ENCODE assay signal across 10 mouse cellular contexts in genomic region chr3:121584736-121585151, GRCm38 (mm10). TPM values are rescaled to one million over a fixed set of nuclear protein-coding genes. Genes with fewer than 3 reads are reported as not detected.
A peak's percentile ranks its signal among the peaks of the same experiment; 100 is the strongest.
DNase-seq lines count a peak whose midpoint lies in the region; ATAC-seq and TF ChIP-seq lines count a peak whose summit lies in the region.
"Had no signal": no experiment of that assay in that cellular context is flagged by ENCODE, and none has a peak within 500 bp of the region (broad histone marks: within the 10 kb centered on the region; RNA-seq: fewer than 3 reads in every experiment).

No protein-coding gene starts in this region.

- no peaks in the 10 kb centered on the region for H3K36me3 ChIP-seq in intestine, embryonic 16.5 days (ENCODE audit: control insufficient read depth, insufficient read depth, low read length)
- H3K36me3 ChIP-seq in stomach, postnatal 0 days (ENCODE audit: control insufficient read depth, insufficient read depth, low read length), result no peaks in the 10 kb centered on the region
- H3K36me3 ChIP-seq in hindbrain, embryonic 14.5 days (replicated peaks; ENCODE audit: control insufficient read depth, insufficient read depth), result no peaks in the 10 kb centered on the region

- TF ChIP-seq EP300 in stomach, postnatal 0 days (optimal IDR thresholded peaks at IDR 0.05), result peak; percentile 31

- peak; percentile 22 to 36 for DNase-seq in left cerebral cortex, postnatal 14 days (ENCODE audit: low spot score in 2 of 2)
- no peak for DNase-seq in left cerebral cortex, postnatal 36 days (ENCODE audit: low spot score in 2 of 2)
- peak; percentile 58 for DNase-seq in adrenal gland, postnatal 25 days
- DNase-seq in stomach, postnatal 0 days (ENCODE audit: low spot score), result peak; percentile 23
- DNase-seq in hindbrain, embryonic 14.5 days (ENCODE audit: low spot score), result no peak
- DNase-seq in right cerebral cortex, postnatal 4 days, result no peak
- no peak for DNase-seq in kidney, adult 11 months
- DNase-seq: cerebellum, adult 8-10 months had no signal

- H3K9ac ChIP-seq in intestine, embryonic 16.5 days (ENCODE audit: low read depth, low read length), result no peak overlapping the region
- no peak overlapping the region for H3K9ac ChIP-seq in stomach, postnatal 0 days (ENCODE audit: low read length)
- no peak overlapping the region for H3K9ac ChIP-seq in hindbrain, embryonic 14.5 days

- WGBS in intestine, embryonic 16.5 days, result 55% methylated on average over 5 of the region's 5 CpGs
- 37% methylated on average over 5 of the region's 5 CpGs for WGBS in stomach, postnatal 0 days
- 85% methylated on average over 5 of the region's 5 CpGs for WGBS in hindbrain, embryonic 14.5 days

- no peak for TF ChIP-seq CTCF in stomach, postnatal 0 days (IDR thresholded peaks at IDR 0.05; ENCODE audit: low read depth)

- no peak overlapping the region for H3K4me3 ChIP-seq in intestine, embryonic 16.5 days (ENCODE audit: low read length)
- no peak overlapping the region for H3K4me3 ChIP-seq in stomach, postnatal 0 days (ENCODE audit: low read depth, low read length)
- no peak overlapping the region for H3K4me3 ChIP-seq in hindbrain, embryonic 14.5 days (replicated peaks; ENCODE audit: low read length)
- H3K4me3 ChIP-seq: heart, adult 2 months had no signal

- no peak overlapping the region for H3K4me2 ChIP-seq in intestine, embryonic 16.5 days (ENCODE audit: low read depth, low read length)
- no peak overlapping the region for H3K4me2 ChIP-seq in stomach, postnatal 0 days (replicated peaks; ENCODE audit: low read depth)
- H3K4me2 ChIP-seq in hindbrain, embryonic 14.5 days (replicated peaks), result no peak overlapping the region

- no peaks in the 10 kb centered on the region for H3K4me1 ChIP-seq in intestine, embryonic 16.5 days (ENCODE audit: control insufficient read depth, insufficient read depth, low read length)
- 0 out of 2 replicates have a peak, but pooled peaks cover 2% of the 10 kb centered on the region for H3K4me1 ChIP-seq in stomach, postnatal 0 days (replicated peaks; ENCODE audit: control insufficient read depth, insufficient read depth)
- H3K4me1 ChIP-seq in hindbrain, embryonic 14.5 days (replicated peaks; ENCODE audit: control insufficient read depth, insufficient read depth, low read length), result no peaks in the 10 kb centered on the region

- no peaks in the 10 kb centered on the region for H3K9me3 ChIP-seq in intestine, embryonic 16.5 days (ENCODE audit: control insufficient read depth, low read length)
- no peaks in the 10 kb centered on the region for H3K9me3 ChIP-seq in stomach, postnatal 0 days (ENCODE audit: control insufficient read depth, low read length)
- H3K9me3 ChIP-seq in hindbrain, embryonic 14.5 days (ENCODE audit: control insufficient read depth, low read length), result no peaks in the 10 kb centered on the region

- H3K27me3 ChIP-seq in intestine, embryonic 16.5 days (replicated peaks; ENCODE audit: control insufficient read depth, insufficient read depth, low read length), result no peaks in the 10 kb centered on the region
- H3K27me3 ChIP-seq in stomach, postnatal 0 days (ENCODE audit: control insufficient read depth, insufficient read depth, low read length), result no peaks in the 10 kb centered on the region
- no peaks in the 10 kb centered on the region for H3K27me3 ChIP-seq in hindbrain, embryonic 14.5 days (ENCODE audit: control insufficient read depth, insufficient read depth, low read length)

- ATAC-seq in intestine, embryonic 16.5 days, result peak; percentile 72
- ATAC-seq in stomach, postnatal 0 days (ENCODE audit: low FRiP score, low TSS enrichment), result peak; percentile 68
- ATAC-seq in hindbrain, embryonic 14.5 days (ENCODE audit: low FRiP score), result no peak

- H3K27ac ChIP-seq in intestine, embryonic 16.5 days (ENCODE audit: low read length), result peak overlapping the region; percentile 28
- H3K27ac ChIP-seq in stomach, postnatal 0 days (replicated peaks), result no peak overlapping the region; the same call in 1 of the 2 replicates
- H3K27ac ChIP-seq in hindbrain, embryonic 14.5 days, result no peak overlapping the region
- H3K27ac ChIP-seq: heart, adult 2 months had no signal

- intact Hi-C loops in left cerebral cortex, postnatal 14 days (cut with DNase I), result no loop called here
- intact Hi-C loops in left cerebral cortex, postnatal 36 days (cut with DNase I), result no loop called here

RNA-seq across cellular contexts. Expression of gene Slc44a3, which starts 52.5 kb away (rescaled TPM):
- total RNA-seq in left cerebral cortex, postnatal 14 days (2021), result not detected
- total RNA-seq in left cerebral cortex, postnatal 36 days (2021), result not detected
- total RNA-seq in adrenal gland, postnatal 25 days (2021), result 24.0 and 25.1 TPM in 2 replicates
- polyA plus RNA-seq in intestine, embryonic 16.5 days (2015; fragmentation: Nextera tagmentation; extraction: Ambion mirVana), result 54.1 and 54.9 TPM in 2 replicates
- polyA plus RNA-seq in stomach, postnatal 0 days (2015; fragmentation: Nextera tagmentation; extraction: Ambion mirVana), result 42.7 and 44.8 TPM in 2 replicates
- polyA plus RNA-seq in hindbrain, embryonic 14.5 days (2014; fragmentation: Nextera tagmentation; extraction: Ambion mirVana), result 0.51 and 1.1 TPM in 2 replicates
- total RNA-seq: heart, adult 2 months had no signal

Comparison
In these comparisons a context has a peak if more than half of its experiments do, and no peak if none do; other contexts are left out.
1. DNase-seq: peak in left cerebral cortex, postnatal 14 days (2 of 2), adrenal gland, postnatal 25 days (single experiment) and stomach, postnatal 0 days (single experiment); none in left cerebral cortex, postnatal 36 days (0 of 2), hindbrain, embryonic 14.5 days (single experiment), right cerebral cortex, postnatal 4 days (single experiment) and kidney, adult 11 months (single experiment).
2. RNA of gene Slc44a3, which starts 52.5 kb away (total RNA-seq): 24.0 to 25.1 TPM in adrenal gland, postnatal 25 days; not detected in left cerebral cortex, postnatal 14 days and not detected in left cerebral cortex, postnatal 36 days; every median in the first group is over 10 times any median in the second.